Mouse (Mus musculus) liver, embryonic 16.5 days (tissue): Measurements from ENCODE around the gene Arap2. TPM values are rescaled to one million over a fixed set of nuclear protein-coding genes. Genes with fewer than 3 reads are reported as not detected.

ENCODE experiments used
- ATAC-seq: fragments of 200-750 bp; cut with Nextera tagmentation; 2 replicates; pipeline ENCODE4 v1.8.0; 2017; ENCODE audit warnings: low read depth, mild to moderate bottlenecking, moderate number of reproducible peaks, moderate library complexity
- H3K27ac ChIP-seq: fragments of 300-500 bp; sonication (generic); 2 replicates; pipeline ENCODE4 v1.5.1; 2014; ENCODE audit warnings: mild to moderate bottlenecking, low read length
- H3K27me3 ChIP-seq: fragments of 300-500 bp; sonication (generic); 2 replicates; pipeline ENCODE4 v1.6.1; 2014; ENCODE audit warnings: low read depth, low read length, mixed read lengths; ENCODE audit not compliant: control insufficient read depth, insufficient read depth
- H3K36me3 ChIP-seq: fragments of 300-500 bp; sonication (generic); 2 replicates; pipeline ENCODE4 v1.6.1; 2014; ENCODE audit warnings: mild to moderate bottlenecking; ENCODE audit not compliant: control insufficient read depth, insufficient read depth
- H3K4me1 ChIP-seq: fragments of 300-500 bp; sonication (generic); 2 replicates; pipeline ENCODE4 v1.6.1; 2014; ENCODE audit warnings: low read depth, low read length, mixed read lengths; ENCODE audit not compliant: control insufficient read depth
- H3K4me2 ChIP-seq: fragments of 300-500 bp; sonication (generic); 2 replicates; pipeline ENCODE4 v1.6.1; 2014; ENCODE audit warnings: low read depth, low read length, mixed read lengths
- H3K4me3 ChIP-seq: fragments of 300-500 bp; sonication (generic); 2 replicates; pipeline ENCODE4 v1.5.1; 2014; ENCODE audit warnings: low read depth, mild to moderate bottlenecking, low read length
- H3K9ac ChIP-seq: fragments of 300-500 bp; sonication (generic); 2 replicates; pipeline ENCODE4 v1.6.1; 2014; ENCODE audit warnings: low read depth, low read length
- H3K9me3 ChIP-seq: fragments of 300-500 bp; sonication (generic); replicated peaks from 2 replicates; pipeline ENCODE4 v1.6.1; 2016; ENCODE audit warnings: low read length; ENCODE audit not compliant: control insufficient read depth
- WGBS: fragments of 180-500 bp; shearing (Covaris S2); extraction: QIAGEN DNeasy Blood & Tissue Kit; methylation state at CpG from one replicate; pipeline ENCODE4 v1.1.7; 2014; ENCODE audit not compliant: insufficient replicate concordance; 5-methylcytosine and 5-hydroxymethylcytosine counted together
- polyA plus RNA-seq: library from polyadenylated mRNA; unstranded; fragments of >200 nt; fragmentation: Nextera tagmentation; extraction: Ambion mirVana; gene quantifications from 2 replicates; pipeline ENCODE4 v1.2.1, GENCODE M21; 2015

The Arap2 gene
- polyA plus RNA-seq, result 1.3 and 1.7 TPM in 2 replicates

DNA sequence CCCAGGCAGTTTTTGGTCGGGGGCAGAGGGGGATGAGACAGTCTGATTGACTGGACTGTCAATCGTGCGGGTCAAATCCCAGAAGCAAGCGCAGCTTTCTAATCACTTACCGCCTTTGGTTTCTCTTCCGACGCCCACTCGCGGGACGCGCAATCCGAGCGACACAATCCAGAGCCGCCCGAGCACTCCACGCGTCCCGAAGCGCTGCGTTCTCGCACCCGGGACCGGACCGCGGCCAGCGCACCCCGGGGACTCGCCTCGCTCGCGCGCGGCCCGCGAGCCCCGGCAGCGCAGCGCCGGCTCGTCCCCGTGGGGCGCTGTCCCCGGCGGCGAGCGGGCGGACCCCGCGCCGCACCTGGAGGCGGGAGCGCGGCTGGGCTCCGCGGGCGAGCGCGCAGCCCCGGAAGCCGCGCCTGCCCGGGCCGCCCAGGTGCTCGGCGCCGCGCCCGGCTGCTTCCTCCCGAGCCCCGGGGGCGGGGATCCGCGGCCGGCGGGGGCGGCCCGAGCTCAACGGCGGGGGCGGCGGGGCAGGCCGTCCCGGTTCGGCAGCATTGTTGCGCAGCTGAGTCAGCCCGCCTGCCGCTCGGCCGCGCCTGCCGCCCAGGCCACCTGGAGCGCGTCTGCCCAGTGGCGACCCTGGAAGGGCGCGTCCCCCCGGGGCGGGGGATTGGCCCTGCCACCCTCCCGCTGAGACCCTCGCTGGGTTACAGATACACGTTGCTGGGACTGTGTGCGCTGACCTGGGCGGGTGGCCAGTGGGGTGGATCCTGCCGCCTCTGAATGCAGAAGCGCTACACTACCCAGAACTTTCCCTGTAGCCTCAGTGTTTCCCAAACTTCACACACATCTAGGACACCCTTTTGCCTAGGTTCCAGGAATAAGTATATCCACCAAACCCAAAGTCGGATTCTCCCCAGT lies at the start of gene Arap2:
Gene Arap2 (minus strand): TSS at position 376 of the 918 bp plus-strand sequence.
- WGBS, result under 1% methylated on average over 76 of the region's 106 CpGs

GRCm38 (mm10) chr5:62815741-62816140 lies 49.8 kb upstream of the Arap2 start:
- no peaks in the 10 kb centered on the region for H3K36me3 ChIP-seq
- no peaks in the 10 kb centered on the region for H3K9me3 ChIP-seq
- no peak overlapping the region for H3K4me3 ChIP-seq
- ATAC-seq, result no peak
- no peak overlapping the region for H3K4me2 ChIP-seq
- WGBS, result 45% methylated on average over 1 of the region's 1 CpGs
- no peaks in the 10 kb centered on the region for H3K27me3 ChIP-seq
- H3K9ac ChIP-seq, result no peak overlapping the region
- no peaks in the 10 kb centered on the region for H3K4me1 ChIP-seq
- no peak overlapping the region for H3K27ac ChIP-seq

More for the DNA sequence above, at the start of gene Arap2:
- Histone ChIP-seq H3K9ac (peak within 1 kb of the TSS; percentile 34; the same call in 1 of the 2 replicates), H3K4me3 (peak within 1 kb of the TSS; percentile 61), H3K9me3 (no peaks in the 10 kb centered on the region), H3K27ac (no peak within 1 kb of the TSS), H3K4me1 (no peaks in the 10 kb centered on the region), H3K36me3 (no peaks in the 10 kb centered on the region), H3K4me2 (peak within 1 kb of the TSS; percentile 44), H3K27me3 (no peaks in the 10 kb centered on the region; the same call in none of the 2 replicates)
- ATAC-seq, result peak; percentile 88

- no peak for ATAC-seq
- Histone ChIP-seq H3K4me1 (no peaks in the 10 kb centered on the region), H3K36me3 (no peaks in the 10 kb centered on the region), H3K4me3 (no peak overlapping the region), H3K27ac (no peak overlapping the region), H3K27me3 (no peaks in the 10 kb centered on the region), H3K4me2 (no peak overlapping the region), H3K9me3 (no peaks in the 10 kb centered on the region), H3K9ac (no peak overlapping the region)
- 47% methylated on average over 1 of the region's 1 CpGs for whole genome bisulfite sequencing
These were observed 48.1 kb upstream of the Arap2 start for GRCm38 (mm10) chr5:62814072-62814414.

- 67% methylated on average over 6 of the region's 6 CpGs for WGBS
These were observed 47.6 kb upstream of the Arap2 start, which contains the start of gene Dthd1 for GRCm38 (mm10) chr5:62813402-62814071. Gene Dthd1, plus strand, starts transcription at chr5:62813823.

GRCm38 (mm10) chr5:62792776-62793175 lies 26.8 kb upstream of the Arap2 start:
- no peaks in the 10 kb centered on the region for H3K4me1 ChIP-seq
- no peak overlapping the region for H3K27ac ChIP-seq
- WGBS, result 63% methylated on average over 1 of the region's 1 CpGs
- H3K4me2 ChIP-seq, result no peak overlapping the region
- no peaks in the 10 kb centered on the region for H3K9me3 ChIP-seq
- H3K27me3 ChIP-seq, result no peaks in the 10 kb centered on the region
- H3K4me3 ChIP-seq, result no peak overlapping the region
- no peaks in the 10 kb centered on the region for H3K36me3 ChIP-seq
- no peak overlapping the region for H3K9ac ChIP-seq
- no peak for ATAC-seq

More at GRCm38 (mm10) chr5:62813402-62814071, 47.6 kb upstream of the Arap2 start, which contains the start of gene Dthd1:
- Histone ChIP-seq H3K27ac (no peak within 1 kb of the TSS), H3K4me2 (no peak within 1 kb of the TSS), H3K4me3 (no peak within 1 kb of the TSS), H3K36me3 (no peaks in the 10 kb centered on the region), H3K9me3 (no peaks in the 10 kb centered on the region), H3K4me1 (no peaks in the 10 kb centered on the region), H3K9ac (no peak within 1 kb of the TSS), H3K27me3 (no peaks in the 10 kb centered on the region)
- ATAC-seq, result no peak

DNA sequence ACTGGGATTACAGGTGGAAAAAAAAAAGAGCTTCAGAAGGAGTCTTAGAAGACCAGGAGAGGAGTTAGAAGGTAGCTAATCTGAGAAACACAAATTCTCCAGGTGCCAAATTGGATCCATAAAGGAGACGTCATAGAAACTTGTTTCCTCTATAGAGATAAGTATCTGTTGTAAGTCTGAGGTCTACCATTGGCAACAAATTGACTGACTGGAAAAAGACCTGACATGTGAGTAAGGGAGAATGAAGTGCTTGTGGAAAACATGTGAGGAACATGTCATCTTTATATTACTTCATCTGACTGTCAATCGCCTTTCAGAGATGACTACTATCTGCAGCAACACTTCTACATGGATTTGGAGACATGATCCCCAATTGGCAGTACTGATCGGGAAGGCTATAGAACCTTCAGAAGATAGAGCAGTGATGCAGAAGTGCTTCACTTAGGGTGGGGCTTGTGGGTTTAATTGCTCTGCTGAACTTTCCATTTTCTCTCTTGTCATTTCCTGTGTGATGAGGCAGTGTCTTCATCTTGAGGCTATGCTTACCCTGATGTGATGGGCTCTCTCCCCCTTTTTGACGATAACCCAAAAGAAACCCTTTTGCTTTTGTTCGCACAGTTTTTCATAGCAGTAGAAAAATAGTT lies 25.1 kb upstream of the Arap2 start:
- Histone ChIP-seq H3K4me2 (no peak overlapping the region), H3K36me3 (no peaks in the 10 kb centered on the region), H3K4me1 (no peaks in the 10 kb centered on the region), H3K27me3 (no peaks in the 10 kb centered on the region), H3K4me3 (no peak overlapping the region), H3K27ac (no peak overlapping the region), H3K9ac (no peak overlapping the region), H3K9me3 (no peaks in the 10 kb centered on the region)
- ATAC-seq, result no peak
- 65% methylated on average over 5 of the region's 5 CpGs for WGBS

- ATAC-seq, result no peak
- Histone ChIP-seq H3K4me3 (no peak overlapping the region), H3K4me1 (no peaks in the 10 kb centered on the region), H3K36me3 (no peaks in the 10 kb centered on the region), H3K4me2 (no peak overlapping the region), H3K9ac (no peak overlapping the region), H3K27ac (no peak overlapping the region), H3K9me3 (no peaks in the 10 kb centered on the region), H3K27me3 (no peaks in the 10 kb centered on the region)
- WGBS, result 52% methylated on average over 3 of the region's 3 CpGs
These were observed 20.9 kb upstream of the Arap2 start for GRCm38 (mm10) chr5:62786809-62787208.

GRCm38 (mm10) chr5:62778682-62779081 lies 12.7 kb upstream of the Arap2 start:
- WGBS, result 65% methylated on average over 5 of the region's 5 CpGs
- H3K9ac ChIP-seq, result no peak overlapping the region
- no peaks in the 10 kb centered on the region for H3K4me1 ChIP-seq
- no peak for ATAC-seq
- H3K4me2 ChIP-seq, result no peak overlapping the region
- H3K27me3 ChIP-seq, result no peaks in the 10 kb centered on the region
- H3K4me3 ChIP-seq, result no peak overlapping the region
- no peaks in the 10 kb centered on the region for H3K36me3 ChIP-seq
- H3K27ac ChIP-seq, result no peak overlapping the region
- no peaks in the 10 kb centered on the region for H3K9me3 ChIP-seq
